Mouse (Mus musculus): ENCODE data around the gene Stxbp1. TPM values are rescaled to one million over a fixed set of nuclear protein-coding genes. Genes with fewer than 3 reads are reported as not detected.
A peak's percentile ranks its signal among the peaks of the same experiment; 100 is the strongest.

Gene Stxbp1
- polyA plus RNA-seq, 1 experiment from 2014 or later, result 357 TPM

GRCm38 (mm10) chr2:32742173-32742531, 104.9 kb downstream of the Stxbp1 start:
- WGBS, result 7% methylated on average over 18 of the region's 18 CpGs
- peak; percentile 93 for ATAC-seq
- Histone ChIP-seq H3K9ac (ENCODE audit: low read depth, low read length) (peak overlapping the region; percentile 90), H3K4me1 (ENCODE audit: control insufficient read depth, insufficient read depth, low read depth, low read length) (peaks cover 19% of the 10 kb centered on the region), H3K27ac (ENCODE audit: low read depth, low read length) (peak overlapping the region; percentile 86), H3K4me3 (ENCODE audit: low read length) (peak overlapping the region; percentile 81), H3K27me3 (replicated peaks; ENCODE audit: control insufficient read depth, insufficient read depth, low read length) (no peaks in the 10 kb centered on the region), H3K4me2 (ENCODE audit: low read length) (peak overlapping the region; percentile 64), H3K36me3 (ENCODE audit: control insufficient read depth, insufficient read depth, low read length) (peaks cover 19% of the 10 kb centered on the region), H3K9me3 (ENCODE audit: control insufficient read depth, low read length) (no peaks in the 10 kb centered on the region)

GRCm38 (mm10) chr2:32741273-32742172, 105.5 kb downstream of the Stxbp1 start:
- Histone ChIP-seq H3K4me3 (ENCODE audit: low read length) (peak overlapping the region; percentile 81), H3K4me1 (ENCODE audit: control insufficient read depth, insufficient read depth, low read depth, low read length) (peaks cover 19% of the 10 kb centered on the region), H3K27me3 (replicated peaks; ENCODE audit: control insufficient read depth, insufficient read depth, low read length) (no peaks in the 10 kb centered on the region), H3K36me3 (ENCODE audit: control insufficient read depth, insufficient read depth, low read length) (peaks cover 13% of the 10 kb centered on the region), H3K4me2 (ENCODE audit: low read length) (peak overlapping the region; percentile 64), H3K9ac (ENCODE audit: low read depth, low read length) (peak overlapping the region; percentile 90), H3K27ac (ENCODE audit: low read depth, low read length) (peak overlapping the region; percentile 86), H3K9me3 (ENCODE audit: control insufficient read depth, low read length) (no peaks in the 10 kb centered on the region)
- WGBS, result under 1% methylated on average over 56 of the region's 58 CpGs
- ATAC-seq, result peak; percentile 58

DNA sequence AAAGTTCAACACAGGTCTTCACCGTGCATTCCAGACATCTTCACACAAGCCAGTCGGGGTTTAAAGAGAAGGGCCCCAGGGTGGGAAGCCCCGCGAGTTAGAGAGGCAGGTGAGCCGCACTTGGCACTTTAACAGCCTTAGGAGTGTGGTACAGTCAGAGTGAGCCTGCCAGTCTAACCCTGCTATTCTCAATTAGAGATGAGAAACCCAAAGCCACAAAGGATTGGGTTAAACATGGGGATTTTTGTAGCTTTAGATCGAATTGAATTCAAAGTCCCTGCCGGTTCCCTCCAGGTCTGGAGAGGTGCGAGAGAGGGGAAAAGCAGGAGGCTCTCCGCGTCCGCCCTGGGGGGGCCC, 106.2 kb downstream of the Stxbp1 start, which contains the start of gene 6330409D20Rik:
Gene 6330409D20Rik (minus strand): TSS at position 101 of the 357 bp plus-strand sequence.
- H3K36me3 ChIP-seq (ENCODE audit: control insufficient read depth, insufficient read depth, low read length), result peaks cover 7% of the 10 kb centered on the region; the same call in 1 of the 2 replicates
- H3K9me3 ChIP-seq (ENCODE audit: control insufficient read depth, low read length), result no peaks in the 10 kb centered on the region
- H3K4me2 ChIP-seq (ENCODE audit: low read length), result peak within 1 kb of the TSS; percentile 64
- H3K4me1 ChIP-seq (ENCODE audit: control insufficient read depth, insufficient read depth, low read depth, low read length), result peaks cover 19% of the 10 kb centered on the region
- 5% methylated on average over 11 of the region's 11 CpGs for WGBS
- peak within 1 kb of the TSS; percentile 81 for H3K4me3 ChIP-seq (ENCODE audit: low read length)
- peak; percentile 1; the same call in 1 of the 2 replicates for ATAC-seq
- peak within 1 kb of the TSS; percentile 86 for H3K27ac ChIP-seq (ENCODE audit: low read depth, low read length)
- H3K27me3 ChIP-seq (replicated peaks; ENCODE audit: control insufficient read depth, insufficient read depth, low read length), result no peaks in the 10 kb centered on the region
- peak within 1 kb of the TSS; percentile 90 for H3K9ac ChIP-seq (ENCODE audit: low read depth, low read length)

GRCm38 (mm10) chr2:32739311-32739710, 107.7 kb downstream of the Stxbp1 start:
- no peak for ATAC-seq
- H3K36me3 ChIP-seq (ENCODE audit: control insufficient read depth, insufficient read depth, low read length), result no peaks in the 10 kb centered on the region
- peaks cover 19% of the 10 kb centered on the region for H3K4me1 ChIP-seq (ENCODE audit: control insufficient read depth, insufficient read depth, low read depth, low read length)
- H3K9me3 ChIP-seq (ENCODE audit: control insufficient read depth, low read length), result no peaks in the 10 kb centered on the region
- H3K27ac ChIP-seq (ENCODE audit: low read depth, low read length), result no peak overlapping the region
- no peak overlapping the region for H3K4me3 ChIP-seq (ENCODE audit: low read length)
- no peak overlapping the region for H3K9ac ChIP-seq (ENCODE audit: low read depth, low read length)
- H3K4me2 ChIP-seq (ENCODE audit: low read length), result no peak overlapping the region
- no peaks in the 10 kb centered on the region for H3K27me3 ChIP-seq (replicated peaks; ENCODE audit: control insufficient read depth, insufficient read depth, low read length)
- 66% methylated on average over 4 of the region's 4 CpGs for WGBS

Other genes with a start within 250 kb of the Stxbp1 start
- 29.5 and 35.4 TPM in 2 replicates for gene St6galnac6, start 247.5 kb downstream of the Stxbp1 start, polyA plus RNA-seq (2015; fragmentation: Nextera tagmentation; extraction: Ambion mirVana)
- gene Ak1, start 225.5 kb downstream of the Stxbp1 start, polyA plus RNA-seq (2015; fragmentation: Nextera tagmentation; extraction: Ambion mirVana), result 111 and 117 TPM in 2 replicates
- gene Eng, start 200.7 kb downstream of the Stxbp1 start, polyA plus RNA-seq (2015; fragmentation: Nextera tagmentation; extraction: Ambion mirVana), result 34.2 and 39.5 TPM in 2 replicates
- gene Fpgs, start 143.1 kb downstream of the Stxbp1 start, polyA plus RNA-seq (2015; fragmentation: Nextera tagmentation; extraction: Ambion mirVana), result 20.2 and 20.9 TPM in 2 replicates
- 63.6 and 69.4 TPM in 2 replicates for gene Cdk9, start 134.2 kb downstream of the Stxbp1 start, polyA plus RNA-seq (2015; fragmentation: Nextera tagmentation; extraction: Ambion mirVana)
- 58.5 and 58.6 TPM in 2 replicates for gene Sh2d3c, start 126.2 kb downstream of the Stxbp1 start, polyA plus RNA-seq (2015; fragmentation: Nextera tagmentation; extraction: Ambion mirVana)
- 2.6 and 3.4 TPM in 2 replicates for gene 6330409D20Rik, start 106.2 kb downstream of the Stxbp1 start, polyA plus RNA-seq (2015; fragmentation: Nextera tagmentation; extraction: Ambion mirVana)
- 50.8 and 56.9 TPM in 2 replicates for gene Tor2a, start 90.0 kb downstream of the Stxbp1 start, polyA plus RNA-seq (2015; fragmentation: Nextera tagmentation; extraction: Ambion mirVana)
- 0.53 and 0.60 TPM in 2 replicates for gene Ttc16, start 71.6 kb downstream of the Stxbp1 start, polyA plus RNA-seq (2015; fragmentation: Nextera tagmentation; extraction: Ambion mirVana)
- gene Ptrh1, start 71.5 kb downstream of the Stxbp1 start, polyA plus RNA-seq (2015; fragmentation: Nextera tagmentation; extraction: Ambion mirVana), result 6.5 and 6.8 TPM in 2 replicates
- 0.75 and 1.1 TPM in 2 replicates for gene Cfap157, start 62.8 kb downstream of the Stxbp1 start, polyA plus RNA-seq (2015; fragmentation: Nextera tagmentation; extraction: Ambion mirVana)
- gene Fam129b, start 28.9 kb upstream of the Stxbp1 start, polyA plus RNA-seq (2015; fragmentation: Nextera tagmentation; extraction: Ambion mirVana), result 31.7 and 37.0 TPM in 2 replicates
- gene Rpl12, start 114.3 kb upstream of the Stxbp1 start, polyA plus RNA-seq (2015; fragmentation: Nextera tagmentation; extraction: Ambion mirVana), result 78.7 and 85.4 TPM in 2 replicates
- 24.5 and 28.3 TPM in 2 replicates for gene Lrsam1, start 114.4 kb upstream of the Stxbp1 start, polyA plus RNA-seq (2015; fragmentation: Nextera tagmentation; extraction: Ambion mirVana)
- 23.2 and 26.0 TPM in 2 replicates for gene Slc2a8, start 134.8 kb upstream of the Stxbp1 start, polyA plus RNA-seq (2015; fragmentation: Nextera tagmentation; extraction: Ambion mirVana)

All from hindbrain, embryonic 16.5 days (tissue).